Mouse (Mus musculus) spleen, postnatal 14 days (tissue): ENCODE data around the gene Ppp1r37.

Source experiments
- DNase-seq, 2 experiments: peaks; one replicate each; pipeline ENCODE4 v3.0.0; 2021 to 2022; ENCODE audit warnings: low spot score in 2 of 2

The Ppp1r37 gene

GRCm38 (mm10) chr7:19572926-19573775 is 10.3 kb upstream of the Ppp1r37 start:
- peak; percentile 77 to 83 for DNase-seq

DNA sequence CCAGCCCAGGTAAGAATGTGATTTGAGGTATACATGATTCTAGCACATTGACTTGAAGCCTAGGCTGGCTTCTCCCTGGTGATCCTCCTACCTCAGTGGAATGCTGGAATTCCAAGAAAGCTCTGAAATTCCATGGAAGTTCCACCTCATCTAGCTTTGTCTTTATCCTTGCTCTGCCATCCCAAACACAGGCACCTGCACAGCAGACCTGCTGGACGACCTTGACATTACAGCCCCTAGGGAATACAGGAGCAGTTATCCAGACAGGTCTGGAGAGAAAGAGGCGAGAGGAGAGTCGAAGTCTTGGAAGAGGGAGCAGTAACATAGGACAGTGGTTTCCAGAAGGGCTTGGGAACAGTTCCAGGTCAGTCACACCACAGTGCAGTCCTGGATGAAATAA is 6.8 kb upstream of the Ppp1r37 start:
- DNase-seq = no peak

- no peak for DNase-seq
Observed at GRCm38 (mm10) chr7:19567426-19567825, 4.5 kb upstream of the Ppp1r37 start.

DNA sequence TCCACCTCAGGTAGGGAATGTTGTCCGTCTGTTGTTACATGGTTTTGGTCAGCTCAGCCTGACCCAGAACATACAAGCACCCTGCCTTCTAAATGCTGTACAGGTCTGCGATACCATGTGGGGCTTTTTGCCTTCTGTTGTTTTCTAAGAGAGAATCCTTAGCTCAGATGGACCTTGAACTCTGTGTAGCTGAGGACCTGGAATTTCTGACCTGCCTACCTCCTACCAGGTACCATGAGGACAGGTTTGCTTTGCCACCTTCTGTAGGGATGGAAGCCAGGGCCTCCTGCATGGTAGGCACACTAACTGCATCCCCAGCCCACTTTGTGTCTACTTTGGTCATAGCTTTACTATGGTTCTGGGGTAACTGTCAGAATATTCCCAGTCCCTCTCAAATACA is 2.9 kb upstream of the Ppp1r37 start:
- DNase-seq = no peak

GRCm38 (mm10) chr7:19564455-19564854 is 1.6 kb upstream of the Ppp1r37 start:
- DNase-seq = no peak

DNA sequence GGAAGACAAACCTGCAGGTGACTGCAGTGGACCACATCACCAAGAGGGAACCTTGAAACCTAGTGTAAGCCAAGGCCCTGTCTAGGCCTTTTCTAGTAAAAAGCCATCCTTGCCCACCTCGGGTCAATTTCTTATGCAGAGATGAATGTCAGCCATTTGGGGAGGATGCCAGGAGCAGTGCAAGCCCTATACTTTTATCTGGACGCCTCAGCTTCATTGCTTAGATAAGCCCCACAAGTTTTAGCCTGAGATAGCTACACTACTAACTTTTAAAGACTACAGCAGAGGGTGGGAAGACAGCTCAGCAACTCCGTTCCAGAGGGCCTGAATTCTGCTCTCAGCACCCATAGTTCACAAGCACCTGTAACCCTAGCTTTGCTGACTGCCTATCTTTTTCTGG is 1.0 kb upstream of the Ppp1r37 start:
- peak in 1 of 2 experiments; percentile 37 for DNase-seq

- peak; percentile 85 to 91 for DNase-seq
Observed at GRCm38 (mm10) chr7:19561765-19562642, 872 bp downstream of the Ppp1r37 start.

DNA sequence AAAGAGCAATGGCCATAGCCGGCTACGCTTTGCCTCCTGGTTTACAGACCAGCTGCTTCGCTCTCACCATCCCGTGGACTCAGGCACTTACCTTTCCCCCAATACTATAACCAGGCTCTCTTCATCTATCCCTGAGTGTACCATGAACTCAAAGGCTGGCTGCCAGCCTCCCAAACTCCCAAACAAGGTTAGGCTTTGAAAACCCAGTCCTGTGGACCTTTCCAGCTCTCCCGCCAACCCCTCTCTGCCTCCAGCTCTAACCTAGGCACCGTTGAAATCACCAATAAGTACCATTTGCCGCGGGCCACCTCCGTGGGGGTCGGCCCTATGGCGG is 1.5 kb downstream of the Ppp1r37 start:
- no peak for DNase-seq

DNA sequence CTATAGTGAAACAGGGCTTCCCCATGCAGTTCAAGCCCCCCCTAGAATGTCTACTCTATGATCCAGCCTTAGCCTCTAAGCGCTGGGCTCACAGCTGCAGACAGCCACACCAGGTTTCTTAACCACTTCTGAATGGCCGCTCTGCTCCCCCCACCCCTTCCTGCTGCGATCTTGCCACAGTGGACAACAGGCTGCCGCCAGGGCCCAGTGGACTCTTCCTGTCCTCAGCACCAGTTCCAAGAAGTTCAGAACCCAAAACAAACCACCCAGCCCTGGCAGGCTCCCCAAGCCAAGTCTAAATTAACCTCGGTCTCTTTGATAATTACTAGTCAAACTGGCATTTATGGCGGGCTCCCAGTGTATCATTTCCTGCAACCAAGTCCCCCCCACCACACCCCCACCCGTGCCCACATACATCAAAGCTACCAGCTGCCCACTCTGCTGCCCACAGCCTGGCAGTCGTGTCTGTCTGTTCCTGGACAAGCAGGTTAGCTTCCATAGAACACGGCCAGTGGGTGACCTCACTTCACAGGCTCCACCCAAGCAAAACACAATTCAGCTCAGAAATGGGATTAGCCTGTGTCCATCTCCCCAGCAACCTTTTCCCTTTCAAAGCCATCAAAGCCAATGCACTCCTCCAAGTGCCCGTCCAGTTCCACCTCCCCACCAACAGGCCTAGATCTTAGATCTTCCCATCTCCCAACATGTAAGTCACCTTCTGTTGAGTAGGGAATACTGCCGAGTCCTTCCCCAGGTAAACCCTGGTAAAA is 2.2 kb downstream of the Ppp1r37 start:
- no peak for DNase-seq

DNA sequence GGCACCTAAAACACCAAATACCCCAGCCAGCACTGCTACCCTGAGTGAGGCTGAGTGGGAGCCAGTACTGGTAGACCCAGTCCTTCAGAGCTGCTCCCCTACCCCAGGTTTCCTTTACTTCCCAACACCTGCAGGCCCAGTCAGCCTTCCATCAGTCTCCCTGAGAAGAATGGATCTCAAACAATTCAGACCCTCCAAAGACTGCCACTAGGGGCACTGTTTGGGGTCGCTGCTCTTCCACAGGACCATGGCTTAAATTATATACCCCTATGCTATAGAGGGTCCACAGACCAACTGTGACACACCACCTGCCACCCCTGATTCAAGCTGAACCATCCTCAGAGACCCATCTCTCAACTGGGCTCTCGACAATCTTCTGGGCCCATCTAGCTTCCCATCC is 3.9 kb downstream of the Ppp1r37 start:
- DNase-seq = peak in 1 of 2 experiments; percentile 28

DNA sequence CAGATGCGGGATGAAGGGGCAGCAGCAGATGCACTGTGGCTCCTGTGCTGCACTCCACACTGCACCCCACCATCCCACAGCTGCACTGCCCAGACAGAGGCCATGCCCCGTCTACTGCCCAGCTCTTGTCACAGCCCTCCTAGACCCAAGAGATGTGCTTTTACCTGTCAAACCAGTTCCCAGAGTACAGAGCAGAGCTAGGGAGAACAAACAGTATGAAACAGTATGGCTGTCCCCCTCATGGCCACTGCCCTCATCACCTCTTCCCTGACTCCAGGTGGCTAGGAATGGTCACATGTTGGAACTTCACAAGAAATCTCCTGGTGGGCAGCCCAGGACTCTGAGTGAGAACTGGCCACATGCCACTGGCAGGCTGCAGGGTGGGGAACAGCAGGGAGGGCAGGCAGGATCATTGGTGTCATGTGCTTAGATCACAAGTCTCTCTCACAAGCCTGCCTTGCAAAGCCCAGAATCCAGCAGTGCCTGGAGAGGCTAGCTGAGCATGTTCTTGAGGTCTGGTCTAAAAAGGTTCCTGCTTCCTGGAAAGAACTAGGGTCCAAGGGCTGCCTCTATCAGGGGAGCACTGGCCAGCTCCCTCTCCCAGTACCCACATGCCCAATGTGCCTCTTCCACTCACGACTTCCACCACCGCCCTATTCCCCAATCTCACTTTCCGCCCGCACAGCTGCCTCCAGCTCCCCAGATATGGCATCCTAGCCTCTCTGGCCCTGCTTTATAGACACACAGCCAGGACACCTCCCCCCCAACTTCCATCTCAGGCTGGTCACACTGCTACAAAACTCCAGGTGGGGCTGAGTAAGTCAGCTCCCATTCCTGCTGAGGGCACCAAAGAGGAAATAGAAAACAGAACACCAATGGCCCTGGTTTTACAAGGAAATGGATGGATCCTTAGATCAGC is 4.6 kb downstream of the Ppp1r37 start:
- DNase-seq = no peak

DNA sequence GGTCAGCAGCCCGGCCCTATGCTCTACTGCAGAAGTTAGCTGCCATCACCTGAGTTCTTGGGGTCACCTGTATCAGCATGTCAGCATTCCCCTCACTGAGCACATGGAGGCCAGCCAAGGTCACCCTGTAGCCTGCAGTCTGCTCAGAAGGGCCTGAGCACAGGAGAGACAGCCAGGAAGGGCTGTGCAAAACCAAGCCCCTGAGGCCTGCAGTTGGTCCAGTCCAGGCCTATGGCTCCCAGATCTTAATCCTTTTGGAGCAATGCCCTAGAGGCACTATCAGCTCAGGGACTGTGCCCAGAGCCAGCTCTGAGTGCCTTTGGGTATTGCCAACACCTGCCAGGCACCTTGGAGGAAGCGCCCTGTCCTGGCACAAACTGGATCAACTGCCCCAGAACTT is 5.8 kb downstream of the Ppp1r37 start:
- DNase-seq = no peak

DNA sequence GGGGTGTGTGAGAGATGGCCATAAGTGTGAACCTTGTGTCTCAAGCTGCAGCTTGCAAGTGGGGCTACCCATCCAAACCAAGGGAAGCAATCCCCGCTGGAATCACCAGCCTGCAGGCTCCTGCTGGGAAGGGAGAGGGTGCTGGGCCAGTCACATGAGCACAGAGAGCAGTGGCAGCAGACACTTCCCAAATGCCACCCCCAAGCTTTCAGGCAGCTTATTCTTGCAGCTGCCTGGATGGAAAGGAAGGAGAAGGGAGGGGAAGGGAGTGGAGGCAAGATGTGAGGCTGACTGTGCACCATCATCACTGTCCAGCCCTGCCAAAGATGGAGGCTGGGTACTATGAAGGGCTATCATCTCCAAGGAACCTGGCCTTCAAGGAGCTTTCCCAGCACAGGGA is 8.7 kb downstream of the Ppp1r37 start:
- DNase-seq = no peak

DNA sequence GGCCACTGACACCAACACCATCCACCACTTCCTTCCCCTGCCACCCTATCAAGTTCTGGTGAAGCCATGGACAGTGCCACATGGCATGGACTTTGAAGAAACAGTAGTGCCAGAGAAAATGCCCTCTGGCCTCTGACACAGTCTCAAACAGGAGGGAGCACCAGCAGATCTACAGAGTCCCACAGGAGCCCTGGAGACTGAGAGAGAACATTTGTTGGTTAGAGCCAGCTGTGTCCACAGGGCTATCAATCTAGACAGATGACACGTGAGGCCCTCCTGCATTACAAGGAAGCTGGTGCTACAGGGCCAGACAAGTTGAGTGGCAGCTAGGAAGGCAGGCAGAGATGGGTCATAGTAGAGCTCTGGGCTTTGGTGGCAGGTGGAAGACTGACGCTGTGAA is 10.4 kb downstream of the Ppp1r37 start:
- no peak for DNase-seq

DNA sequence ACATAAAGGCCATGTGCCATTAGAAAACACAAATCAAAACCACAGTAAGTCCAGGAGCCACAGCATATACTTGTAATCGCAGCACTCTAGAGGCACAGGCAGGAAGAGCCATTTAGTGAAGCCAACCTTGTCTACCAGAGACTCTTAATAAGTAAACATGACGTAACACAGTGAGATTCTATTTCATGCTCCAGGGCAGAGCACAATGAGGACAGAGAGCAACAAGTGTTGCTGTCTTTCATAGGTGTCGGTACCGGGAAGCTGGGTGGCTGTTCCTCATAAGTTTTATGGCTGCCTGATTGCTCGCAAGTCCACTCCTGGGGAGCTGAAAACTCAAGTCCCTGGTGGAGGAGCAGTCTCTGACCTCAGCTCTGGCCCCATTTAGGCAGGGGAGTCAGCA is 11.2 kb downstream of the Ppp1r37 start:
- DNase-seq = no peak

GRCm38 (mm10) chr7:19549394-19549793 is 13.5 kb downstream of the Ppp1r37 start:
- no peak for DNase-seq

DNA sequence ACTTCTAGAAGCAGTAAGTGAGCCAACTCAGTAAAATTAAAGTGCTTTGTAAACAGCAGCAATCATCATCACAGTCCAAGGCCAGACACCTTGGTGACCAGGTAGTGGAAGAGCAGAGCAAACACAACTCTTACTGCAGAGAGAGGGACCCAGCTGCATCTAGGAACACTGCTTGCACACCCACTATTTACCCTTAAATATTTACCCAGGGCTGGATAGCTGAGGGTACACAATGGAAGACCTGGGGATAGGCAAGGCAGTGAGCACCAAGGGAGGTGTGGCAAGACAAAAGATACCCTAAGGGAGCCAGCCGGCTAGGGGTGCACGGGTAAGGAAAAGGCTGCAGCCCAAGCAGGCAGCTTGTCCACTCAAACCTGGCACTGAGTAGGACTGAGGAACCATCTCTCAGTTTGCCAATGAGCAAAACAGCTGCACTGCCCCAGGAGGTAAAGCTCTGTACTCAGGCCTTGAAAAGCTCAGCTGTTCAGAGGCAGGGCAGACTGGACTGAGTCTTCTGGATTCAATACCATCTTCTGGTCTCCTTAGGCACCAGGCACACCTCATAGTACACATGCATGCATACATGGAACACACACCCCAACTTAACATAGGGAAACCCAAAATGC is 15.4 kb downstream of the Ppp1r37 start:
- DNase-seq = no peak

- no peak for DNase-seq
Observed at GRCm38 (mm10) chr7:19546007-19546406, 16.9 kb downstream of the Ppp1r37 start.

DNA sequence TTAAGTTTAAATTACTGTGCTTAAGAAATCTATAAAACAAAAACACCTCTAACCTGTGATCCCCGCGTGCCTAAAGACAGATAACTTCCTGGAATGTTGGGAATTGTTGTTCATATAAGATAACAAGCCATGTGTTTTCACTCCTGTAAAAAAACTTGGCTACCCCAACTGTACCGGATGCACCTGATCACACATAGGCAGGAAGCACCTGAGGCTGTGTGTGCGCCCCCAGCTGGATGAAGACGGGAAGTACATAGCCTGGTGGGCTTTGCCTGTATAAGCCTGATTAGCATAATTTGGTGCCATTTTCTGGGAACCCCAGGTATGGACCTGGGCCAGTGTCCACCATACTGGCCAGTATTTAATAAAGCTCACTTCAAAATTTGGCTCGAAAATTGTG is 19.3 kb downstream of the Ppp1r37 start:
- DNase-seq = peak in 1 of 2 experiments; percentile 37

GRCm38 (mm10) chr7:19542155-19542691 is 20.7 kb downstream of the Ppp1r37 start:
- no peak for DNase-seq
